Mouse (Mus musculus) kidney, postnatal 4 days (tissue): ENCODE measurements around the gene Hsf2bp.

Experiments
- DNase-seq, 2 experiments: peaks; one replicate each; pipeline ENCODE4 v3.0.0; 2021; ENCODE audit warnings: mixed read lengths in 2 of 2

Hsf2bp gene

GRCm38 (mm10) chr17:31933956-31934355, 102.2 kb downstream of the Hsf2bp start:
- no peak for DNase-seq

DNA sequence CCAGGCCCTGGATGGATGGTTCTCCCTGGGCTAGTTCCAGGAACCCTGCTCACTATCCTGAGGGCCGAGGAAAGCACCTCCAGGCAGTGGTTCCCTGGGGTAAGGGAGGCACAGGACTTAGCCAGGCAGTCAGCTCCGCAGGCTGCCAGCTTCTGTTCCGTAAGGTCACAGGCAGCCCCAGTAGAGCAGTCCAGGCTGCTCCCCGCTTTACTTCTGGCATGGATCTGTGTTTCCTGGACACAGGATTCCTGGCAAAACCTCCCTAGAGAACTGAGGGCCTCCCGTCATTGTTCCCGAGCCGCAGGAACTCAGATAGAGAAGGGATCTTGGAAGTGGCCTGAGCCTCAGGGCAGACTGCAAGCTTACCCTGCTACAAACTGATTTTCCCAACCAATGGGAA, 104.7 kb downstream of the Hsf2bp start:
- no peak for DNase-seq

DNA sequence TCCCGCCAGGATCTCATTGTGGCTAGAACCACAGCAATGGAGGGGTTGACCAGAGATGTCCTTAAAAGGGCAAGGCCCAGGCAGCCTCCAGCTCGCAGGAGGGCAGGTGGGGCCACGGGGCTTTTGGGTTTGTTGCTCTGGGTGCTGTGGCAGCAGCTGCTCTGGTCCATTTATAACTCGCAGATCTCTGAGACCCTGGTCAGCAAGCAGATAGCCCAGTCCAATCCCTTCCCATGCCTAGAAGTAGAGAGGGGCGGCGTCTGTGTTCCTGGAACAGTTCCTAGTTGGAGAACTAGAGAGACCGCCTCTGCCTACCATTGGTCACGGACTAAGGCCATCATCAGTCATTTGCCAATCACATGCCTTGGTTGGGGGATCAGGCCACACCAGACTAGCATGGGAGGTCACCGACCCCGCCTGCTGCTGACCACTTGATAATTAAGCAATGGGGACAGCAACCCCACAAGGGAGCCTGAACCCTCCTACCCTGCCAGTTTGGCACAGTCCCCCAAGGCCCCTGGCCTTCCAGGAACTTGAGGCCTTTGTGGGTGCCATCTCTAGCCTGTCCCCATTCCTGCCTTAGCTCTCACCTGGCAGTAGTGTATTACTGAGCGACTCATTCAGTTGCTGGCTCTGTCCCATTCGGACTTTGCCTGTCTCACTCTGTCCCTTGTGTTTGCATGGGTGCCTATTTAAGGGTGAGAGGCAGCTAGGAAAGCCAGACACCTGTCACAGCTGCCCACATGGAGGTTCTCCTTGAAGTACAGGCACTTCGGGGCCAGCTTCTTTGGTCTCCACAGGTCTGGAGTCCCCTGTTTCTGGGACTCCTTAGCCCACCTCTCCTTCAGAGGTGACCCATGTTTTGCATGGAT, 106.1 kb downstream of the Hsf2bp start:
- no peak for DNase-seq

DNA sequence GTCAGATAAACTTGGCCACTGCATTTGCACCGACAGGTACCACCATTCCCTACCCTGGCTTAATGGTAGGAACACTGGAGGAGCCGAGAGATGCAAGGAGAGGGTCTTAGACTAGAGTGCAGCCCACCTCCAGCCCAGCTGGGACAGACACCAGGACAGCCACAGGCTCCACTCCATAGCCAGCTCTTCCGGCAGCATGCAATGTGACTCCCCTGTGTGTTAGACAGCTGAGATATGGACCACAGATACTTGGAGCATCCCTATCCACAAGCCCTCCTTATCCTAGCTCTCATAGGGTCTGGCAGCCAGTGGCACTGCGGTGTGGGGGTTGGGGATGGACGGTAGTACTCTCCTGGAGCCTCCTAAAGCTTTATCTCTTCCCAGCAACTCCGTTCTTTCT, 107.1 kb downstream of the Hsf2bp start:
- DNase-seq = no peak

- no peak for DNase-seq
These were observed 108.1 kb downstream of the Hsf2bp start for GRCm38 (mm10) chr17:31927895-31928626.

DNA sequence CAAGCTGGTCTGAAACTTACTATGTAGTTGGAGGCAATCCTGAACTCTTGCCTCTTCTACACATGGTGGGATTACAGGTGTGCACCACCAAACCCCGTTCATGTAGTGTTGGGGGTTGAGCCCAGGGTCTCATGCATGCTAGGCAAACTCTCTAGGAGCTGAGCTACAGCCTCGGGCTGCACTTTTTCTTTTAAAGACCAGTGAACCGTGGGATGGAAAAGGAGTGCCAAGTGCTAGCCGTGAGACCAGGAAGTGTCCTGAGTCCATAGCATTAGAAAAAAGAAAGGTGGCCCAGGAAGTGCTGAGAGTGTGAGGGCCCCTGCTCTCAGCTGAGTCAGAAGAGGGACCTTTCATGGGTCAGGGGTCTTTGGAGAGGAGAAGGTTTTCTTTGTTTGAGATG, 111.9 kb downstream of the Hsf2bp start:
- DNase-seq = peak in 1 of 2 experiments; percentile 46

DNA sequence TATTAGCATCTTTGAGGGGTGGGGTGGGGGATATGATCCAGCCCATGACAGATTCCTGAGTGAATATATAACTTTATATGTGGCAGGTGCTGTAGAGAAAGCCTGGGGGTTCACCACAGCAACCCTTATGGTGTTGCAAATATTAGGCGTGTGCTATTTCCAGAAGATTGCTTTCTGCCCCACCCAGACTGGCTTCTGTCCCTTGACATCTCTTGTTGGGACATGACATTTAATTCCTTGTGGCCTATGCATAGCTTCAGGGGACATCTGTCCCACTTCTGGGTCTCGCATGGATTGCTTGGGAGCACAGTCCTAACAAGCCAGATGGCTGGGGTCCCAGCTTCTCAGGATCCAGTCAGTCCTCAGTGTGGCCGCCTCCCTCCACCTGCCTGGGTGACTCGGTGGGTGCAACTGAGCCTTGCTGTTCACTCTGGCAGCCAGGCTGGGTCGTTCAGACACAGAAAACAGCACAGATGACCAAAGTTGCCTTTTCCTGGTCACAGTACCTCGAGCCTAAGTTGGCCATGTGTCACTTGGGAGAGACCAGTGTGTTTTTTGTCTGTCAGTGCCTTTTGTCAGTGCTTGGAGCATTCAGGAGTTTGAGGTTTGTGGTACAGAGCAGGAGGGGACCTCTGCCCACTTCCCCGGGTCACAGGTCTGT, 112.7 kb downstream of the Hsf2bp start:
- DNase-seq = no peak

GRCm38 (mm10) chr17:31920589-31921190, 115.5 kb downstream of the Hsf2bp start:
- DNase-seq = peak in 1 of 2 experiments; percentile 33

DNA sequence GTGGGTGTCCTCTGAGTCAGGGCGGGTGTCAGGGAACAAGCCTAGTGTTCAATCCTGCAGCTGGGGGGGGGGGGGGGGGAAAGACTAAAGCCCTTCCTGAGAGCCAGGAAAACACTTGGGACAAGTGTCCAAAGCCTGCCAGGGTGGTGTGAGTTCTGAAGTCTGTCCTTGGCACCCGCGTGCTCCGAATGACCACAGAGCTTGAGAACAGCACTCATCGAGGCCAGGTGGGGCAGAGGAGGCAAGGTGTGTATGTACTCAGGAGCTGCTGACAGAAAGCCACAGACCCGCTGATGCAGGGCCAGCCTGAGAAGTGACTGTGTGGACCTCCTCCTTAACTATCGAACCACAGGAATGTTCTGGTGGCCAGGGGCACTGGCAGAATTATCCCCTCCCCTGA, 116.5 kb downstream of the Hsf2bp start:
- no peak for DNase-seq

DNA sequence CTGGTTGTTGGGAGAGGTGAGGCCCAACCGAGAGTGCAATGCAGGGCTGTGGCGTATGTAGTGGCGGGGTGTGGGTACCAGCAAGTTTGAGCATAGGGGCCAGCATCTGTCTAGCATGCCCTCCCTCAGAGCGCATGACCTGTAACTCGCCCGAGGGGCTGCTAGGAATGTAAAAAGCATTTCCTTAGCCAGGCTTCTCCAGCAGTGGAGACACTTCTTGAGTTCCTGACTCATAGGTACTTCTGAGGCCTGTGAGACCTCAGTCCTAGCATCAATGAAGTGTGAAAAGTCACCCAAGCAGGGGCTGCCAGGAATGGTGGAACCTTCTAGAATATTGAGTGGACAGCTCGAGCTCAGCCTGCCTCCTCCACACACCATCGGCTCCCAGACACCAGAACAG, 117.8 kb downstream of the Hsf2bp start:
- no peak for DNase-seq

DNA sequence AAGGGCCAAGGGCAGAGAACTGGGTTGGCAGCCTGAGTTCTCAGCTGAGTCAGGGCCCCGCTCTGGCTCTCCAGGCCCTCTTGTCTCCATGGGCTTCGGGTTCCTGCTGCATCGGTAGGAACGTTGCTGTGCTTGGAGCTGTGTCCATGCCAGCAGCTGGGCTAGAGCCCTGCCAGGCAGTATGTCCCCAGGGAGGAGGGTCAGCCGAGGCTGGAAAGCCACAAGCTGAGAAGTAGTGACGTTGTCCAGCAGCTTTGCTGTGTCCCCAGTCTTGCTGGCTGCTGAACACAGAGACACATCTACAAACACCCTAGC, 119.7 kb downstream of the Hsf2bp start:
- no peak for DNase-seq

- peak in 1 of 2 experiments; percentile 61 for DNase-seq
These were observed 120.2 kb downstream of the Hsf2bp start for GRCm38 (mm10) chr17:31915756-31916460.

- no peak for DNase-seq
These were observed 121.8 kb downstream of the Hsf2bp start for GRCm38 (mm10) chr17:31914323-31914722.

- peak; percentile 50 to 65 for DNase-seq
These were observed 123.1 kb downstream of the Hsf2bp start for GRCm38 (mm10) chr17:31912881-31913662.

DNA sequence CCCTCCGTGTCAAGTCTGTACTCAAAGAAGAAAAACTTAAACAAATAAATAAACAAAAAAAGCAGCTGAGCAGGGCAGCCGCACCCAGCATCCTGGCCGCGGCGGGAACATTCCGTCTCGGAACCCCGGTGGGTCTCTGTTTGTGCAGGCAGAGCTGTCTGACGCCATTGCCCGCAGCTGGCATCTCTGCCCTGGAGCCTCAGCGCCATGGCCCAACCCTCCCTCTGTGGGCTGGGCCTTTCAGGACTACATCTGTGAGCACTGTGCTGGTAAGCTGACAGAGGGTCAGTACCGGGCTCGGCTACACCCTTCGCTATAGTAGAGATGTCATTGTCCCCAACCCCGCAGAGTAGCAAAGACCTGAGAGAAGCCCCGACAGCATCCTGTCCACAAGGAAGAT, 123.8 kb downstream of the Hsf2bp start:
- peak in 1 of 2 experiments; percentile 56 for DNase-seq

DNA sequence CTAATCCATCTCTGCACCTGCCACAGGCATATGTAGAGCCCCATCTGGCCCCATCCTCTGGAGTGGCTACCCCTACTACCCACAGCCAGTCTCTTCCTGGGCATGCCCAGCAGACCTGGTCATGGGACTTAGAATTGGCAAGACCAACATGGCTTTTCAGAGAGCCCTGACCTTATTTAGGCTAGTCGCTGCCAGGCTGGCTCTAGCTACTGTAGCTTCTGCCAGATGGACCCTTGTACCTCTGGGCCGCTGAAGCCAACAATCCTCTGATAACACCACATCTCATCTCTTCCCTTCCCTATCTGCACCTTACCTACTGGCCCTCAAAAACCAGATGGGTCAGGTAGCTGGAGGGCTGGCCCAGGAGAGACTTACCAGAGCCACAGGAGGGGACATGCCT, 127.2 kb downstream of the Hsf2bp start:
- DNase-seq = no peak

DNA sequence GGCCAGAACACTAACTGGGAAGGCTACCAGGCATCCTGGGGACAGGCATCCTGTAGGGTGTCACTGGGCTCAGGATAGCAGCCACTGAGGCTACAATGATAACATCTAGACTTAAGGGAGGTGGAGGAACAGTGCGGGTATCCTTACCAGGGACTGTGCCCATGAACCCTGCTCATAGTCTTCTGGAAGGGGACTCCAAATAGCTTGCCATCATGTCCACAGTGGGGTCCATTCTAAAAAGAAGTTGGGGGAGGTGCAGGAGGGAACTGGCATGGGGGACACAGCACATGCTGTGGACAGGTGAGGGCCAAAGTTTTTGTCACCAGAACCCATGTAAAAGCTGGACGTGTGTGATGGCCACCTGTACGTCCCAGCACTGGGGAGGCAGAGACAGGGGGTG, 129.7 kb downstream of the Hsf2bp start:
- DNase-seq = no peak

GRCm38 (mm10) chr17:31905791-31906211, 130.3 kb downstream of the Hsf2bp start:
- DNase-seq = peak; percentile 44 to 64

DNA sequence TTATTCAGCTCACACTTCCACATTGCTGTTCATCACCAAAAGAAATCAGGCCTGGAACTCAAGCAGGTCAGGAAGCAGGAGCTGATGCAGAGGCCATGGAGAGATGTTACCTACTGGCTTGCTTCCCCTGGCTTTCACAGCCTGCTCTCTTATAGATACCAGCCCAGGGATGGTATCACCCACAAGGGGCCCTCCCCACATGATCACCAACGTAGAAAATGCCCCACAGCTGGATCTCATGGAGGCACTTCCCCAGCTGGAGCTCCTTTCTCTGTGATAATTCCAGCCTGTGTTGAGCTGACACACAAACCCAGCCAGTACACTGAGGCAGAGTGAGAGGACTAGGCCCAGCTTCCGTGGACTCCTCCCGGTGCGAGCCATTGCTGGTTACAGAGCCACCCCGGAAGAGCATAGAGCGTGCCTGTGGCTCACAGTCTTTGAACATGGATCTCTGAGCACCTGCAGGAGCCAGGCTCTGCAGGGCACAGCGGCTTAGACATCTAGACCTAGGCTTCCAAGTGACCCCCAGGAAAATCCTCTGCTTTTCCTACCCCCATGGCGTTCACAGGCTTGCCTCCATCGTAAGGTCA, 130.9 kb downstream of the Hsf2bp start:
- no peak for DNase-seq

- DNase-seq = no peak
These were observed 132.1 kb downstream of the Hsf2bp start for GRCm38 (mm10) chr17:31904036-31904435.

DNA sequence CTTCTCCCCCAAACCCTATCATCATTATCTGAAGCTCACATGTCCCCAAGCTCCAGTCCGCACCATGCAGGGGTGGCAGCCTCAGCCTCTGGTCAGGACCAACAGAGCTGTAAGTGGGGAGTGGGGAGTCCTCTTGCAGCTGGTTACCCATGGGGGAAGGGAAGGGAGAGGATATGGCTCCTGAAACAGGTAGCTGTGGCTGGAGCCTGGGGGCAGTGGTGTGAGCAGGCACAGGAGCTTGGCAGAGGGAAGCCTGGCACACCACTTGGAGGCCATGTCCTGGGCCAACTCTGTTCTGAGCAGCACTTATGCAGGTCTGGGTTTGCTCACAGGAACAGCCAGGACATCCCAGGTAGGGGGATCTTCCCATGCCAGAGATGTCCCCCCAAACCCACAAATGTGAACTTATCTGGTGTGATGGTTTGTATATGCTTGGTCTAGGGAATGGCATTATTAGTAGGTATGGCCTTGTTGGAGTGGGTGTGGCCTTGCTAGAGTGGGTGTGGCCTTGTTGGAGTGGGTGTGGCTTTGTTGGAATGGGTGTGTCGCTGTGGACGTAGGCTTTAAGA, 133.4 kb downstream of the Hsf2bp start:
- DNase-seq = no peak
